Mouse (Mus musculus) gonadal fat pad, adult 2 months (tissue): ENCODE measurements around the gene Traf3ip1. TPM values are rescaled to one million over a fixed set of nuclear protein-coding genes. Genes with fewer than 3 reads are reported as not detected.

Experiments
- polyA plus RNA-seq: library from polyadenylated mRNA; depleted of rRNA; stranded (reverse); fragments of >200 nt; gene quantifications from 2 replicates; pipeline ENCODE4 v1.2.3, GENCODE M21; 2012; rRNA removed

Traf3ip1 gene
- polyA plus RNA-seq, 1 experiment, result 5.2 TPM

Other genes with a start within 250 kb of the Traf3ip1 start
- gene Ube2f, start 244.3 kb upstream of the Traf3ip1 start, polyA plus RNA-seq, result 35.1 and 37.7 TPM in 2 replicates
- gene Scly, start 196.3 kb upstream of the Traf3ip1 start, polyA plus RNA-seq, result 14.9 and 15.7 TPM in 2 replicates
- gene Espnl, start 172.6 kb upstream of the Traf3ip1 start, polyA plus RNA-seq, result 0.07 and 0.13 TPM in 2 replicates
- 0.47 and 0.55 TPM in 2 replicates for gene Klhl30, start 143.6 kb upstream of the Traf3ip1 start, polyA plus RNA-seq
- gene Erfe, start 128.2 kb upstream of the Traf3ip1 start, polyA plus RNA-seq, result 0.05 and 0.14 TPM in 2 replicates
- gene Ilkap, start 95.8 kb upstream of the Traf3ip1 start, polyA plus RNA-seq, result 45.7 and 47.1 TPM in 2 replicates
- 27.8 and 37.0 TPM in 2 replicates for gene Hes6, start 80.6 kb upstream of the Traf3ip1 start, polyA plus RNA-seq
- 6.8 and 6.9 TPM in 2 replicates for gene Per2, start 35.3 kb upstream of the Traf3ip1 start, polyA plus RNA-seq
- gene Asb1, start 45.9 kb downstream of the Traf3ip1 start, polyA plus RNA-seq, result 9.5 and 10.7 TPM in 2 replicates